Comparison of ENCODE assay signal across 8 mouse cellular contexts in genomic region chr5:76904713-76905404, GRCm38 (mm10). TPM values are rescaled to one million over a fixed set of nuclear protein-coding genes. Genes with fewer than 3 reads are reported as not detected.
DNase-seq lines count a peak whose midpoint lies in the region; ATAC-seq lines count a peak whose summit lies in the region.

No protein-coding gene starts in this region.

- H3K4me1 ChIP-seq in hindbrain, embryonic 16.5 days (ENCODE audit: control insufficient read depth, insufficient read depth, low read depth, low read length): peaks cover 7% of the 10 kb centered on the region; the same call in 1 of the 2 replicates

- H3K27ac ChIP-seq in hindbrain, embryonic 16.5 days (ENCODE audit: low read depth, low read length): peak overlapping the region; percentile 82

- ATAC-seq in hindbrain, embryonic 16.5 days: peak; percentile 76

- peak overlapping the region; percentile 56 for H3K4me2 ChIP-seq in hindbrain, embryonic 16.5 days (ENCODE audit: low read length)

- no peaks in the 10 kb centered on the region for H3K27me3 ChIP-seq in hindbrain, embryonic 16.5 days (replicated peaks; ENCODE audit: control insufficient read depth, insufficient read depth, low read length)

- H3K9ac ChIP-seq in hindbrain, embryonic 16.5 days (ENCODE audit: low read depth, low read length): peak overlapping the region; percentile 83

- H3K36me3 ChIP-seq in hindbrain, embryonic 16.5 days (ENCODE audit: control insufficient read depth, insufficient read depth, low read length): peaks cover 3% of the 10 kb centered on the region; the same call in 1 of the 2 replicates

- peak; percentile 7 to 13 for DNase-seq in cerebellum, postnatal 25 days
- no peak for DNase-seq in cerebellum, postnatal 36 days
- DNase-seq in thymus, postnatal 0 days (ENCODE audit: low spot score): peak; percentile 2
- no peak for DNase-seq in thymus, postnatal 4 days
- peak; percentile 14 to 26 for DNase-seq in natural killer cell, adult 2 months (ENCODE audit: low spot score in 2 of 2)
- no peak for DNase-seq in spleen, postnatal 4 days (ENCODE audit: low spot score in 2 of 2)
- DNase-seq in testis, postnatal 10 days (ENCODE audit: low spot score): no peak

- peak overlapping the region; percentile 72 for H3K4me3 ChIP-seq in hindbrain, embryonic 16.5 days (ENCODE audit: low read length)

- no peaks in the 10 kb centered on the region for H3K9me3 ChIP-seq in hindbrain, embryonic 16.5 days (ENCODE audit: control insufficient read depth, low read length)

- WGBS in hindbrain, embryonic 16.5 days: 1% methylated on average over 19 of the region's 19 CpGs

RNA-seq across cellular contexts. Expression of gene Aasdh, which starts 0.5 kb away (rescaled TPM):
- 13.5 and 14.8 TPM in 2 replicates for polyA plus RNA-seq in thymus, postnatal 0 days (2015; fragmentation: Nextera tagmentation; extraction: Ambion mirVana)
- 14.0 and 16.9 TPM in 2 replicates for polyA plus RNA-seq in hindbrain, embryonic 16.5 days (2015; fragmentation: Nextera tagmentation; extraction: Ambion mirVana)

RNA-seq across cellular contexts. Expression of gene Paics, which starts 46.2 kb away (rescaled TPM):
- polyA plus RNA-seq in thymus, postnatal 0 days (2015; fragmentation: Nextera tagmentation; extraction: Ambion mirVana): 200 and 225 TPM in 2 replicates
- 193 and 194 TPM in 2 replicates for polyA plus RNA-seq in hindbrain, embryonic 16.5 days (2015; fragmentation: Nextera tagmentation; extraction: Ambion mirVana)

RNA-seq across cellular contexts. Expression of gene Ppat, which starts 46.5 kb away (rescaled TPM):
- polyA plus RNA-seq in thymus, postnatal 0 days (2015; fragmentation: Nextera tagmentation; extraction: Ambion mirVana): 41.7 and 45.4 TPM in 2 replicates
- polyA plus RNA-seq in hindbrain, embryonic 16.5 days (2015; fragmentation: Nextera tagmentation; extraction: Ambion mirVana): 12.2 TPM in 2 replicates

Comparison
In these comparisons a context has a peak if more than half of its experiments do, and no peak if none do; other contexts are left out.
1. DNase-seq: peak in cerebellum, postnatal 25 days (2 of 2), thymus, postnatal 0 days (single experiment) and natural killer cell, adult 2 months (2 of 2); none in cerebellum, postnatal 36 days (0 of 2), thymus, postnatal 4 days (single experiment), spleen, postnatal 4 days (0 of 2) and testis, postnatal 10 days (single experiment).